Mouse (Mus musculus) MEL (cell line): Measurements from ENCODE around the gene Prm2.

ENCODE experiments used
- CTCF ChIP-seq, 3 experiments: IDR thresholded peaks in 2 of 3; conservative IDR thresholded peaks in 1 of 3; 2 replicates each; pipeline ENCODE4 v1.5.1; 2011 to 2012; ENCODE audit warnings: low read length in 3 of 3, low read depth in 2 of 3, mild to moderate bottlenecking in 2 of 3, improper control_type of control experiment in 1 of 3, inconsistent platforms in 1 of 3, mixed read lengths in 1 of 3, moderate library complexity in 1 of 3; ENCODE audit not compliant: control insufficient read depth in 1 of 3, insufficient read depth in 1 of 3, poor library complexity in 1 of 3, severe bottlenecking in 1 of 3
- HCFC1 ChIP-seq: IDR thresholded peaks from 2 replicates; pipeline ENCODE4 v1.6.1; 2012; ENCODE audit warnings: low read depth, mild to moderate bottlenecking, inconsistent platforms, low read length, improper control_type of control experiment, moderate library complexity

DNA sequence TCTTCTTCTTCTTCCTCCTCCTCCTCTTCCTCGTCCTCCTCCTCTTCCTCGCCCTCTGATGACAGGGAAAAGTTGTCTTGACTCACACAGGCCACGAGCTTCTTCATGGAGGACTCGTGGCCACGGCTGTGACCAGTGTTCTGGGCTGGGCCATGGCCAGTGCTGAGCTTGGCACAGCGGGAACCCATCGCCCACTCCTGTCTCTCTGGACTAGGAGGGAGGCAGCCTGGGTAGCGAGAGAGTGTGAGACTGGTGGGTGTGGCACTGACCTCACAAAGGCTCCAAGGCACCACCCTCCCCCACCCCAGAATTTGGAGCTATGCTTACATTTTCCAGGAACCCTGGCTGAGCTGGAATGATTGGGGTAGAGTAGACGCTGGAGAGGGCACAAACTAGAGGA is 5.2 kb downstream of the Prm2 start, which contains the start of gene Prm3:
- no peak for TF ChIP-seq CTCF (IDR thresholded peaks at IDR 0.05 in 2 of 3, conservative IDR thresholded peaks at IDR 0.05 in 1 of 3; ENCODE audit: control insufficient read depth in 1 of 3, insufficient read depth in 1 of 3, low read depth in 2 of 3, low read length in 3 of 3, poor library complexity in 1 of 3, severe bottlenecking in 1 of 3)
- no peak for TF ChIP-seq HCFC1
